Mouse (Mus musculus): ENCODE results near the gene Yipf1. TPM values are rescaled to one million over a fixed set of nuclear protein-coding genes. Genes with fewer than 3 reads are reported as not detected.
"Not testable (repeated sequence)": the region's sequence is repeated elsewhere in the genome, so short reads cannot be mapped to it uniquely, and the experiment has no call there.

Yipf1 gene
- polyA plus RNA-seq, 1 experiment from 2014 or later, result 44.6 TPM

- DNase-seq (ENCODE audit: low spot score) (no peak), ATAC-seq (ENCODE audit: insufficient number of reproducible peaks, low FRiP score, low TSS enrichment, low read depth) (no peak)
- no peak overlapping the region for H3K4me2 ChIP-seq (ENCODE audit: low read depth, severe bottlenecking)
- H3K27me3 ChIP-seq (ENCODE audit: control insufficient read depth, insufficient read depth, low read length), result no peaks in the 10 kb centered on the region
- H3K4me1 ChIP-seq (ENCODE audit: control insufficient read depth, insufficient read depth, low read length), result peaks cover 8% of the 10 kb centered on the region
- WGBS, result 67% methylated on average over 5 of the region's 5 CpGs
- H3K4me3 ChIP-seq (ENCODE audit: low read depth, low read length), result no peak overlapping the region
- H3K9ac ChIP-seq (ENCODE audit: low read length), result no peak overlapping the region
- H3K36me3 ChIP-seq (ENCODE audit: control insufficient read depth, insufficient read depth, low read length), result no peaks in the 10 kb centered on the region
- peak overlapping the region; percentile 55; the same call in 1 of the 2 replicates for H3K27ac ChIP-seq (replicated peaks; ENCODE audit: low read depth, low read length)
- H3K9me3 ChIP-seq (ENCODE audit: control insufficient read depth, low read length), result no peaks in the 10 kb centered on the region
Measured at GRCm38 (mm10) chr4:107354126-107354525, 40.0 kb downstream of the Yipf1 start.

- Histone ChIP-seq H3K4me2 (ENCODE audit: low read depth, severe bottlenecking) (no peak overlapping the region), H3K4me3 (ENCODE audit: low read depth, low read length) (no peak overlapping the region), H3K27ac (replicated peaks; ENCODE audit: low read depth, low read length) (peak overlapping the region; percentile 55; the same call in 1 of the 2 replicates), H3K36me3 (ENCODE audit: control insufficient read depth, insufficient read depth, low read length) (no peaks in the 10 kb centered on the region), H3K9ac (ENCODE audit: low read length) (no peak overlapping the region), H3K27me3 (ENCODE audit: control insufficient read depth, insufficient read depth, low read length) (no peaks in the 10 kb centered on the region), H3K4me1 (ENCODE audit: control insufficient read depth, insufficient read depth, low read length) (peaks cover 8% of the 10 kb centered on the region), H3K9me3 (ENCODE audit: control insufficient read depth, low read length) (no peaks in the 10 kb centered on the region)
- ATAC-seq (ENCODE audit: insufficient number of reproducible peaks, low FRiP score, low TSS enrichment, low read depth) (peak; percentile 39; the same call in 1 of the 2 replicates), DNase-seq (ENCODE audit: low spot score) (peak; percentile 70)
- 5% methylated on average over 4 of the region's 4 CpGs for WGBS
Measured at GRCm38 (mm10) chr4:107354543-107354942, 40.4 kb downstream of the Yipf1 start.

DNA sequence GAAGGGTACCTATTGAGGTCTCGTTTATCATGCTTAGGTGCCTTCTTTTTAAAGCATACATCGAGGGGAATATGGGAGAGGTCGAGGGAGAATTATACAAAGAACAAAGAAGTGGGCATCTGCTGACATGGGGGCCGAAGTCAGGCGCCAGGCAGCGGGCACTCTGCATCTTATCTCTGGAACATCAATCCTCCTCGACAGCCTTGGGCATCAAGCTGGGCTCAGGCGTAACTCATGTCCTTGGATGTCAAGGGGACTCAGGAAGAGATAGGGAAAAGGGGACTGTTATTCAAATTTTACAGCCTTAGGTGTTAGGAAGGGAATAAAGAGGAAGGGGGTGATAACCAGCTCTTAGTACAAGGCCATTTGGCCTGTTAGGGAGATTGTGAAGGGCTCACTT is 43.0 kb downstream of the Yipf1 start:
- not testable (repeated sequence) for H3K27me3 ChIP-seq (ENCODE audit: control insufficient read depth, insufficient read depth, low read length); H3K4me2 ChIP-seq (ENCODE audit: low read depth, severe bottlenecking); H3K36me3 ChIP-seq (ENCODE audit: control insufficient read depth, insufficient read depth, low read length); H3K9ac ChIP-seq (ENCODE audit: low read length); H3K4me1 ChIP-seq (ENCODE audit: control insufficient read depth, insufficient read depth, low read length); DNase-seq (ENCODE audit: low spot score); H3K27ac ChIP-seq (replicated peaks; ENCODE audit: low read depth, low read length); ATAC-seq (ENCODE audit: insufficient number of reproducible peaks, low FRiP score, low TSS enrichment, low read depth); H3K9me3 ChIP-seq (ENCODE audit: control insufficient read depth, low read length); H3K4me3 ChIP-seq (ENCODE audit: low read depth, low read length)
- WGBS, result 38% methylated on average over 8 of the region's 8 CpGs

DNA sequence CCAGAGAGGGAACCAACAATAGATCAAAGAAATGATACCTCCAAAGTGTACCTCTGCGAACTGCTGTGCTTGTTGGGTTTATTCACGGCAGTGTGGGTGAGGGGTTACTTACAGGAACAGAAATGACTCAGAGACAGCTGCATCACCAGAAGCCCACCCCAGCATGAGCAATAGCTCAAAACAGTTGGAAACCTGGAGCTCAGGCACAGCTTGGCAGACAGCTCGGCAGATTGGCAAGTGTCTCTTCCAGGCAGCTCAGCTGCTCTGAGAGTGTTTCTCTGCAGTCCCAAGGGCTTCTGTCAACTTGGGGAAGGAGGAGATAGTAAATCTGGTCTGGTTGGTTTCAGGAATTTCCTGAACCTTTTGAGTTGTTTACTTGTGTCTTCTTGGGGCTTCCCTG is 44.3 kb downstream of the Yipf1 start:
- no peaks in the 10 kb centered on the region for H3K36me3 ChIP-seq (ENCODE audit: control insufficient read depth, insufficient read depth, low read length)
- DNase-seq (ENCODE audit: low spot score) (no peak), ATAC-seq (ENCODE audit: insufficient number of reproducible peaks, low FRiP score, low TSS enrichment, low read depth) (no peak)
- no peaks in the 10 kb centered on the region for H3K9me3 ChIP-seq (ENCODE audit: control insufficient read depth, low read length)
- no peak overlapping the region for H3K4me2 ChIP-seq (ENCODE audit: low read depth, severe bottlenecking)
- H3K9ac ChIP-seq (ENCODE audit: low read length), result no peak overlapping the region
- no peak overlapping the region for H3K27ac ChIP-seq (replicated peaks; ENCODE audit: low read depth, low read length)
- H3K4me1 ChIP-seq (ENCODE audit: control insufficient read depth, insufficient read depth, low read length), result peaks cover 8% of the 10 kb centered on the region
- no peak overlapping the region for H3K4me3 ChIP-seq (ENCODE audit: low read depth, low read length)
- no peaks in the 10 kb centered on the region for H3K27me3 ChIP-seq (ENCODE audit: control insufficient read depth, insufficient read depth, low read length)
- 88% methylated on average over 3 of the region's 3 CpGs for WGBS

DNA sequence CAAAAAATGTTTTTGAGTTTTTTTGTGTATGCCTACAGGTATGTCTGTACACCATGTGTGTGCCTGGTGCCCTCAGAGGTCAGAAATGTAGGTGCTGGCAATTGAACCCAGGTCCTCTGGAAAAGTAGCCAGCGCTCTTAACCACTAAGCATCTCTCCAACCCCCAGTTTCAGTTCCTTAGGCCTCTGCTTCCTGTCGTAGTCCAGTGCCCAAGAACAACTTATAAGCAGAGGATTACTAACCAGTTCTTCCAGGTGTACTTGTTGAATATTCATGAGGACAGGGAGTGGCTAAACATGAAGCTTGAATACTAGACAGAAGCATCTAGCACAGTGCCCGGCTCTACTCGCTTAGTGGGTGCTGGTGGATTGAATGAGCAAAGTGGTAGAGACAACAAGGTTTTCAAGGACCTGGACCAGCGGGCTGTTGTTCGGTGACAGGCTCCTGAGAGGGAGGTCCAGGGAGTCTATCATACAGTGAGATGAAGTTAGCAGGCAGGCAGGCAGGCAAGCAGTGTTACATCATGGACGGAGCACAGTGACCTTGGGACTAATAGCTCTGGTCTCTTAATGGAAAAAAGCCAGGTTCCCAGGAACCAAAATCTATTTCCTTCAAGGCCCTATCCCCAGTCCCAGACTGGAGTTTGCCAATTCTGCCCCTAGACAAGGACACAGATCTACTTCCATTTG is 46.4 kb downstream of the Yipf1 start:
- H3K9me3 ChIP-seq (ENCODE audit: control insufficient read depth, low read length), result no peaks in the 10 kb centered on the region
- no peak for ATAC-seq (ENCODE audit: insufficient number of reproducible peaks, low FRiP score, low TSS enrichment, low read depth)
- H3K4me2 ChIP-seq (ENCODE audit: low read depth, severe bottlenecking), result no peak overlapping the region
- WGBS, result 91% methylated on average over 7 of the region's 7 CpGs
- no peaks in the 10 kb centered on the region for H3K4me1 ChIP-seq (ENCODE audit: control insufficient read depth, insufficient read depth, low read length)
- no peak overlapping the region for H3K9ac ChIP-seq (ENCODE audit: low read length)
- H3K27ac ChIP-seq (replicated peaks; ENCODE audit: low read depth, low read length), result no peak overlapping the region
- H3K4me3 ChIP-seq (ENCODE audit: low read depth, low read length), result no peak overlapping the region
- no peaks in the 10 kb centered on the region for H3K36me3 ChIP-seq (ENCODE audit: control insufficient read depth, insufficient read depth, low read length)
- no peak for DNase-seq (ENCODE audit: low spot score)
- no peaks in the 10 kb centered on the region for H3K27me3 ChIP-seq (ENCODE audit: control insufficient read depth, insufficient read depth, low read length)

DNA sequence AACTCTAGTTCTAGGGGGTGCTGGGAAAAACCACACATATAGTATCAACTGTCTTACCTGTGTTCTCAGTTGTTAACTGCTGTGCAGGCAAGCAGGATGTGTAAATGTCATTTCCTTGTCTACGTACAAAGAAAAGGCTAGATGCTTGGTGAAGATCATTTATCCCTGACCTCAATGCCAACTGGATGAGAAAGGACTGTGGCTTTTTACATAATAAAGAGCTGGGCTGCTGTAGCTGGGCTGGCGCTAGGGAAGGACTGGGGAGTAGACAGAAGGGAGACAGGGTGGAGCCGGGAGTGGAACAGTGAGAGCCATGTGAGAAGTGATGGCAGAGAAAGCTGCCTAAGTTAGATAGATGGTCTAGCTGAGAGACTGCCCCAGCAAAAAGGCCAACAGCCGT is 48.6 kb downstream of the Yipf1 start:
- Histone ChIP-seq H3K36me3 (ENCODE audit: control insufficient read depth, insufficient read depth, low read length) (no peaks in the 10 kb centered on the region), H3K4me3 (ENCODE audit: low read depth, low read length) (no peak overlapping the region), H3K27me3 (ENCODE audit: control insufficient read depth, insufficient read depth, low read length) (no peaks in the 10 kb centered on the region), H3K4me1 (ENCODE audit: control insufficient read depth, insufficient read depth, low read length) (no peaks in the 10 kb centered on the region), H3K9ac (ENCODE audit: low read length) (no peak overlapping the region), H3K4me2 (ENCODE audit: low read depth, severe bottlenecking) (no peak overlapping the region), H3K27ac (replicated peaks; ENCODE audit: low read depth, low read length) (no peak overlapping the region), H3K9me3 (ENCODE audit: control insufficient read depth, low read length) (no peaks in the 10 kb centered on the region)
- ATAC-seq (ENCODE audit: insufficient number of reproducible peaks, low FRiP score, low TSS enrichment, low read depth), result no peak
- DNase-seq (ENCODE audit: low spot score), result no peak
- WGBS, result 62% methylated on average over 4 of the region's 4 CpGs

- no peaks in the 10 kb centered on the region for H3K27me3 ChIP-seq (ENCODE audit: control insufficient read depth, insufficient read depth, low read length)
- no peak for DNase-seq (ENCODE audit: low spot score)
- H3K4me2 ChIP-seq (ENCODE audit: low read depth, severe bottlenecking), result no peak overlapping the region
- H3K4me1 ChIP-seq (ENCODE audit: control insufficient read depth, insufficient read depth, low read length), result no peaks in the 10 kb centered on the region
- no peak overlapping the region for H3K27ac ChIP-seq (replicated peaks; ENCODE audit: low read depth, low read length)
- no peaks in the 10 kb centered on the region for H3K36me3 ChIP-seq (ENCODE audit: control insufficient read depth, insufficient read depth, low read length)
- no peaks in the 10 kb centered on the region for H3K9me3 ChIP-seq (ENCODE audit: control insufficient read depth, low read length)
- H3K4me3 ChIP-seq (ENCODE audit: low read depth, low read length), result no peak overlapping the region
- no peak overlapping the region for H3K9ac ChIP-seq (ENCODE audit: low read length)
- 78% methylated on average over 6 of the region's 6 CpGs for WGBS
- no peak for ATAC-seq (ENCODE audit: insufficient number of reproducible peaks, low FRiP score, low TSS enrichment, low read depth)
Measured at GRCm38 (mm10) chr4:107363573-107363972, 49.4 kb downstream of the Yipf1 start.

DNA sequence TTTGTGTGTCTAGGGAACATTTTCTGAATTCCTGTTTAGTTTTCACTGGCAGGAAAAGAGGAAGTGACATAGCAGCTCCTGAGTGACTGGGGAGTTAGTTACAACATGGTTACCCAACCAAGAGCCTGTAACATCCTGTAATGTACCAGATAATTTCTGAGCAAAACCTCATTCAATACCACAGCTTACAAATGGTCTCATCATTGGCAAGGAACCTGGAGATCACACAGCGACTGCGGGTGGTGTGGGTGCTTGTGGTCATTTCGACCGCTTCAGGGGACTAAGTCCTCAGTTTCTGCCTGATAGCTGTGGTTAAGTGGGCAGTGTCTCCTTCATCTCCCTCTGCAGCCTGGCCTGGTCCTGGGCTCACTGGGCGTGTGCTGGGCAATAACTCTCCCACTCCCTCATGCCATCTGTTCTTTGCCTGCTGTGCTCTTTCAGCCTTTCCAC is 50.1 kb downstream of the Yipf1 start:
- WGBS, result 75% methylated on average over 5 of the region's 5 CpGs
- Histone ChIP-seq H3K27ac (replicated peaks; ENCODE audit: low read depth, low read length) (no peak overlapping the region), H3K4me3 (ENCODE audit: low read depth, low read length) (no peak overlapping the region), H3K27me3 (ENCODE audit: control insufficient read depth, insufficient read depth, low read length) (no peaks in the 10 kb centered on the region), H3K4me2 (ENCODE audit: low read depth, severe bottlenecking) (no peak overlapping the region), H3K36me3 (ENCODE audit: control insufficient read depth, insufficient read depth, low read length) (no peaks in the 10 kb centered on the region), H3K9ac (ENCODE audit: low read length) (no peak overlapping the region), H3K4me1 (ENCODE audit: control insufficient read depth, insufficient read depth, low read length) (no peaks in the 10 kb centered on the region), H3K9me3 (ENCODE audit: control insufficient read depth, low read length) (no peaks in the 10 kb centered on the region)
- no peak for ATAC-seq (ENCODE audit: insufficient number of reproducible peaks, low FRiP score, low TSS enrichment, low read depth)
- no peak for DNase-seq (ENCODE audit: low spot score)

- DNase-seq (ENCODE audit: low spot score); H3K36me3 ChIP-seq (ENCODE audit: control insufficient read depth, insufficient read depth, low read length); H3K27me3 ChIP-seq (ENCODE audit: control insufficient read depth, insufficient read depth, low read length); H3K27ac ChIP-seq (replicated peaks; ENCODE audit: low read depth, low read length); H3K4me3 ChIP-seq (ENCODE audit: low read depth, low read length); H3K9me3 ChIP-seq (ENCODE audit: control insufficient read depth, low read length); H3K4me1 ChIP-seq (ENCODE audit: control insufficient read depth, insufficient read depth, low read length); H3K4me2 ChIP-seq (ENCODE audit: low read depth, severe bottlenecking); ATAC-seq (ENCODE audit: insufficient number of reproducible peaks, low FRiP score, low TSS enrichment, low read depth); H3K9ac ChIP-seq (ENCODE audit: low read length): not testable (repeated sequence)
Measured at GRCm38 (mm10) chr4:107366408-107366807, 52.2 kb downstream of the Yipf1 start.
